Mouse (Mus musculus) lung, embryonic 14.5 days (tissue): ENCODE measurements around the gene Glra1. TPM values are rescaled to one million over a fixed set of nuclear protein-coding genes. Genes with fewer than 3 reads are reported as not detected.

ENCODE experiments used
- ATAC-seq: fragments of 200-750 bp; cut with Nextera tagmentation; 2 replicates; pipeline ENCODE4 v1.8.0; 2017; ENCODE audit warnings: mild to moderate bottlenecking, moderate TSS enrichment, moderate library complexity; ENCODE audit not compliant: insufficient read depth
- DNase-seq: peaks from one replicate; pipeline ENCODE4 v3.0.0-alpha.2; 2015
- H3K27ac ChIP-seq: fragments of 300-500 bp; sonication (generic); 2 replicates; pipeline ENCODE4 v1.5.1; 2014; ENCODE audit warnings: low read depth, mild to moderate bottlenecking, moderate library complexity
- H3K27me3 ChIP-seq: fragments of 300-500 bp; sonication (generic); 2 replicates; pipeline ENCODE4 v1.6.1; 2014; ENCODE audit warnings: low read length, control low read depth; ENCODE audit not compliant: insufficient read depth
- H3K36me3 ChIP-seq: fragments of 300-500 bp; sonication (generic); 2 replicates; pipeline ENCODE4 v1.6.1; 2014; ENCODE audit warnings: control low read depth; ENCODE audit not compliant: insufficient read depth
- H3K4me1 ChIP-seq: fragments of 300-500 bp; sonication (generic); 2 replicates; pipeline ENCODE4 v1.6.1; 2014; ENCODE audit warnings: antibody characterized with exemption, control low read depth; ENCODE audit not compliant: insufficient read depth
- H3K4me2 ChIP-seq: fragments of 300-500 bp; sonication (generic); 2 replicates; pipeline ENCODE4 v1.6.1; 2014; ENCODE audit warnings: mild to moderate bottlenecking
- H3K4me3 ChIP-seq: fragments of 300-500 bp; sonication (generic); 2 replicates; pipeline ENCODE4 v1.5.1; 2014; ENCODE audit warnings: low read depth, low read length
- H3K9ac ChIP-seq: fragments of 300-500 bp; sonication (generic); 2 replicates; pipeline ENCODE4 v1.6.1; 2014
- H3K9me3 ChIP-seq: fragments of 300-500 bp; sonication (generic); 2 replicates; pipeline ENCODE4 v1.6.1; 2016; ENCODE audit warnings: low read depth, low read length, control low read depth
- CTCF ChIP-seq: IDR thresholded peaks from 2 replicates; pipeline ENCODE4 v1.5.1; 2016; ENCODE audit warnings: antibody characterized with exemption, low read depth
- WGBS: fragments of 180-500 bp; shearing (Covaris S2); extraction: QIAGEN DNeasy Blood & Tissue Kit; methylation state at CpG from one replicate; pipeline ENCODE4 v1.1.7; 2014; 5-methylcytosine and 5-hydroxymethylcytosine counted together
- polyA plus RNA-seq: library from polyadenylated mRNA; unstranded; fragments of >200 nt; fragmentation: Nextera tagmentation; extraction: Ambion mirVana; gene quantifications from 2 replicates; pipeline ENCODE4 v1.2.1, GENCODE M21; 2014

The Glra1 gene
- polyA plus RNA-seq, 1 experiment from 2014 or later, result not detected

DNA sequence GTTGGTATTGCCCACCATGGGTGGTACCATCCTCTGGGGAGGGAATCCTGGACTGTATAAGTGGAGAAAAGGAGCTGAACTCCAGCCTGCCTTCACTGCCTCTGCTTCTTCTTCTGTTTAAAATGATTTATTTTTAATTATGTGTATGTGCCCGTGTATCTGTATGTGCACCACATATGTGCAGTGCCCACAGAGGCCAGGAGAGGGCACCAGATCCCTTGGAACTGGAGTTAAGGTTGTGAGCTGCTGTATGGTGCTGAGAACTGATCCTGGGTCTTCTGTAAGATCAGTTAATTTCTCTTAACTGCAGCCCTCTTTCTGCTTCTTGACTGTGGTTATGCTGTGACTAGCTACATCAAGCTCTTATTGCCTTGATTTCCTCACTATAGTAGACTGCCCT is 62.3 kb downstream of the Glra1 start:
- H3K36me3 ChIP-seq, result no peaks in the 10 kb centered on the region
- no peak overlapping the region for H3K9ac ChIP-seq
- 73% methylated on average over 1 of the region's 1 CpGs for WGBS
- no peak overlapping the region for H3K4me2 ChIP-seq
- peak; percentile 12; the same call in 1 of the 2 replicates for TF ChIP-seq CTCF
- no peak for ATAC-seq
- H3K9me3 ChIP-seq, result no peaks in the 10 kb centered on the region
- no peak overlapping the region for H3K4me3 ChIP-seq
- no peaks in the 10 kb centered on the region for H3K4me1 ChIP-seq
- DNase-seq, result no peak
- H3K27ac ChIP-seq, result no peak overlapping the region
- H3K27me3 ChIP-seq, result no peaks in the 10 kb centered on the region

DNA sequence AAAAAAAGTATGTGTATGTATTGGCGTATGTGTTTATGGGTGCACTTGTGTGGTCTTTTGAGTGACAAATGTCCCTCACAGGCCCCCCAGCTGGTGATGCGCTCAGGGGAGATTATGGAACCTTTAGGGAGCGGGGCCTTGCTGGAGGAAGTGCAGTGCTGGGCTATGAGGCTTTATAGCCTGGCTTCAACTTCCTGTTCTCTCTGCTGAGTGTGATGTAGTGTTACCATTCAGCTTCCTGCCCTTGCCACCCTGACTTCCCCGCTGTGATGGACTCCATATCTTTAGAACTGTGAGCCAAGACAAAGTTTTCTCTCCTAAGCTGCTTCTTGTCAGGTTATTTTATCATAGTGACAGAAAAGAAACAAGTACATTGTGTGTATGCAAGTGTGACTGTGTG is 65.3 kb downstream of the Glra1 start:
- 53% methylated on average over 4 of the region's 4 CpGs for WGBS
- no peaks in the 10 kb centered on the region for H3K9me3 ChIP-seq
- no peak overlapping the region for H3K4me3 ChIP-seq
- H3K4me2 ChIP-seq, result no peak overlapping the region
- no peak overlapping the region for H3K9ac ChIP-seq
- H3K4me1 ChIP-seq, result no peaks in the 10 kb centered on the region
- no peaks in the 10 kb centered on the region for H3K27me3 ChIP-seq
- no peak for TF ChIP-seq CTCF
- no peak overlapping the region for H3K27ac ChIP-seq
- DNase-seq, result no peak
- ATAC-seq, result no peak
- no peaks in the 10 kb centered on the region for H3K36me3 ChIP-seq

DNA sequence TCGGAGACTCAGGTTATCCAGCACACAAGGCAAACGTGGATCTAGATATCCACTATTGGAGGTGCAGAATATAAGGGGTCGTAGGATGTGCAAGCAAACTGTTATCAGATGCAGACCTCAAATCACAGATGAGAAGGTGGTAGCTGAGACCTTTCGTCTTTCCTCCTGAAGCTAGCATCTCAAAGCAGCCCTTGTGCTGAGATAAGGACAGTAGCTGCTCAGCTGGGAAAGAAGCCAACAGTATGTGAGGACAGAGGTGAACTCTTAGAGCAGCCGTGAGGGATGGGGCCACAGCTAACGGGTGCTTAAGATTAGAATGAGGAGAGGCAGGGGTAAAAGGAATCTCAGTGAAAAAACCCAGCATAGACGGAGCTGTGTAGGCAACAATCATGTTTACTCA is 65.9 kb downstream of the Glra1 start:
- Histone ChIP-seq H3K4me1 (no peaks in the 10 kb centered on the region), H3K27me3 (no peaks in the 10 kb centered on the region), H3K36me3 (no peaks in the 10 kb centered on the region), H3K4me3 (no peak overlapping the region), H3K9me3 (no peaks in the 10 kb centered on the region), H3K4me2 (no peak overlapping the region), H3K27ac (no peak overlapping the region), H3K9ac (no peak overlapping the region)
- DNase-seq (peak; percentile 23), ATAC-seq (no peak)
- TF ChIP-seq CTCF, result no peak
- WGBS, result 36% methylated on average over 7 of the region's 7 CpGs

DNA sequence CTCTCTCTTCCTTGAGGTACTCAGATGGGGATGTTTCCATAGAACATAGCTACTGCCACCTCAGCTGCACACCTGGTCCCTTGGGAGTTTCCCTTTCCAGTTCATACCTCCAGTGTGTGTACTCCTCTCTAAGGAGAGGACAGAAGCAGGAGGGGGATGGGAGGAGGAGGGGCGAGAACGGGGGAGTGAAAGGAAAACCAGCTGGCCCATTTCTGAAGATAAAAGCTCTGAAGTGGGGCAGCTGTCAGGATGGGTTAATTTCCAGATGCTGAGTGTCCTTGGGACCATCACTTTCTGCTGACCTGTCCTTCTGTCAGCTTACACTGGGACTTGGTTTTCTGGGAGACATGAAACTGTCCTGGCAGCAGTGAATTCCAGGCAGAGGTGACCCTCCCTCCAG is 73.2 kb downstream of the Glra1 start:
- peak; percentile 24; the same call in 1 of the 2 replicates for ATAC-seq
- WGBS, result 14% methylated on average over 2 of the region's 2 CpGs

DNA sequence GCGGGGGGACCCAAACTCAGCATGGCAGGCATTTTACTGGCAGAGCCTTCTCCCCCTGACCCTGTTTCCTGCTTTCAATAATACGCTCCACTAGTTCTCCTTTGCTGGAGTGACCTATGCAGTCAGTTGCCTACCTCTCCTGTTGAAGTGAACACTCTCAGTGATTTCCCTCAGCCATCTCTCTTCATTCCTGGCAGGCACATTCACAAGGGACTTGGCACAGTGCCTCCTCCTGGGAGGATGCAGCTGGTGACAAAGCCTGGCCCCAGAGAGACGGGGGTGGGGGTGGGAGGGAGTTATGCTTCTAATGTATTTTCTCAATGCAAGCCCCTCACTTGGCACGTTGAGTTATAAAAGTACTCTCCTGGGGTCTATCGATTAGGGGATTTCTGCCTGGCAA is 74.6 kb downstream of the Glra1 start:
- Histone ChIP-seq H3K4me3 (no peak overlapping the region), H3K9me3 (no peaks in the 10 kb centered on the region), H3K4me1 (no peaks in the 10 kb centered on the region), H3K9ac (no peak overlapping the region), H3K27ac (no peak overlapping the region), H3K36me3 (no peaks in the 10 kb centered on the region), H3K27me3 (no peaks in the 10 kb centered on the region), H3K4me2 (no peak overlapping the region)
- ATAC-seq (no peak; the same call in 1 of the 2 replicates), DNase-seq (peak; percentile 70)
- no peak for TF ChIP-seq CTCF
- WGBS, result 48% methylated on average over 5 of the region's 5 CpGs

More for the DNA sequence above, 73.2 kb downstream of the Glra1 start:
- no peak for TF ChIP-seq CTCF
- Histone ChIP-seq H3K27ac (no peak overlapping the region), H3K36me3 (no peaks in the 10 kb centered on the region), H3K4me3 (no peak overlapping the region), H3K27me3 (no peaks in the 10 kb centered on the region), H3K4me2 (no peak overlapping the region), H3K9me3 (no peaks in the 10 kb centered on the region), H3K4me1 (no peaks in the 10 kb centered on the region), H3K9ac (no peak overlapping the region)
- peak; percentile 32 for DNase-seq

DNA sequence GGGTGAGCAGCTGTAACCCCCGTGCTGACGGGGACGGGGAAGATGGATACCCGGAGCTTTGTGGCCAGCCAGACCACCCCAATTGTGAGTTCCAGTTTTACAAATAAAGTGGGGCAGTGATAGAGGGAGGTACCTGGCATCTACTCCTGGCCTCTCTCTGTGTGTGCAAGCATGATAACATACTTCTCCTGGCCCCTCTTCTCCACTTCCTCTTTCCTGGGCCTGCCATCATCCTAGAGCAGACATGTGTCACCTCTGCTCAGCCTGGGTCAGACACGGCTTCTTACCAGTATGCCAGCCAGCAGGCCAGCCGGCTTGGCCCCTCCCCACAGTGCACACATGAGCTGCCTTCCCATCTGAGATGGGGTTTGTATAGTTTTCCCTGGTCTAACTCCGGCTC is 77.3 kb downstream of the Glra1 start:
- Histone ChIP-seq H3K9me3 (no peaks in the 10 kb centered on the region), H3K9ac (no peak overlapping the region), H3K4me3 (no peak overlapping the region), H3K4me1 (no peaks in the 10 kb centered on the region), H3K27me3 (no peaks in the 10 kb centered on the region), H3K27ac (no peak overlapping the region), H3K36me3 (no peaks in the 10 kb centered on the region), H3K4me2 (no peak overlapping the region)
- ATAC-seq (no peak), DNase-seq (no peak)
- WGBS, result 81% methylated on average over 7 of the region's 7 CpGs
- no peak for TF ChIP-seq CTCF

DNA sequence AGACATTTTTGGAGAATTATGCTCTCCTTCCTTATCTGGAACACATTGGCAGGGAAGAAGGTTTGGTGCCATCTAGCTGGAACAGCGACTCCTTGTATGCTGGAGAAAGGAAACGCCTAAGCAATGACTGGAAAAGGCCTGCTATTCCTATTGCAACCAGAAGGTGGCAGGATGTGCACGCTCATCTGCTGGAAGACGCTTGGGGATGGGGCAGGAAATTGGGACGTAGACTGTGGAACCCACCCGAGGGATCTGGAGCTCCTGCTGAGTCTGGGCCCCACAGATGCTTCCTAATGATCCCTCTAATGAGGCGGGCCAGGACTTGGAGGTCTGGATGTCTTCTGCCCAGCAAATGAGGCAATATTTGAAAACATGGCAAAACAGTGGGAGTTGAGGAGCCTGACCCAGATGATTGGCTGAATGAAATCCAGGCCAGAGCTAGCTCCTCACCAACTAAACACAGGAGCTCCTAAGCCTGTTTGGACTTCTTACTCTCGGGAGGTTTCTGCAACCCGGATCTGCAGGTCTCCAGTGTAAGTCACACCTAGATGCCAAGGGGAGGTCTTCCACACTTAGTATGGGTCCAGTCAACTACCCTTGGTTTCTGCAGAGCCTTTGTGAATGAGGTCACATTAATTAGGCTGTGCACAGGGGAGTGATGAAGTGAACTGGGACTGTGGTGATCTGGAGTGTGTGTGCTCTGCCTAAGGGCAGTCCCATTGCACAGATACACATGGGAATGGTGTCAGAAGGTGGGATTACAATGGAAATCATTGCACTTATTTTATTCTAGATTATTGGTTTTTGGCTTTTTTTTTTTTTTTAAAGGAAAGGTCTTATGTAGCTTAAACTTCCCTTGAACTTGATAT is 89.0 kb downstream of the Glra1 start:
- Histone ChIP-seq H3K27ac (no peak overlapping the region), H3K9ac (no peak overlapping the region), H3K36me3 (no peaks in the 10 kb centered on the region), H3K4me3 (no peak overlapping the region), H3K27me3 (no peaks in the 10 kb centered on the region), H3K9me3 (no peaks in the 10 kb centered on the region), H3K4me2 (no peak overlapping the region), H3K4me1 (no peaks in the 10 kb centered on the region)
- TF ChIP-seq CTCF, result peak; percentile 98
- ATAC-seq, result peak; percentile 73
- 4% methylated on average over 9 of the region's 9 CpGs for WGBS
- DNase-seq, result peak; percentile 91
